ENCODE assay signal across 7 mouse cellular contexts in the genomic region with DNA sequence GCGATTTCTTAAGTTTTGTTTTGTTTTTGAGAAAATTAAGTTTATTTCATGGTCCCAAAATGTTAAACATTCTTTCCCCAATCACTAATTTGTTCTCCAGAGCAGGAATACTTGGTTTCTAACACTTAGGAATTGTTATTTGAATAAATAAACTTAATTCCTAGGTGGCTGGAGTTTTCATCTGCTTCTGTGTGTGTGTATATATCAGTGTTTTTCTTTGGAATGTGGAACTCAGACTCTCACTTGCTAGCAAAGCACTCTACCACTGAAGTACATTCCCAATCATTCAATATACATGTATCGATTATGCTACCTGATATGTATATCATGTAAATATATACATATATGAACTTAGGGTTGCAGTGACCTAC. TPM values are rescaled to one million over a fixed set of nuclear protein-coding genes. Genes with fewer than 3 reads are reported as not detected.
DNase-seq lines count a peak whose midpoint lies in the region; ATAC-seq and TF ChIP-seq lines count a peak whose summit lies in the region.

No protein-coding gene starts in this region.

- H3K4me2 ChIP-seq in embryonic facial prominence, embryonic 15.5 days (replicated peaks) = peak overlapping the region; percentile 52
- peak overlapping the region; percentile 61 for H3K4me2 ChIP-seq in neural tube, embryonic 15.5 days

- no peaks in the 10 kb centered on the region for H3K4me1 ChIP-seq in liver, adult 2 months (ENCODE audit: control insufficient read depth, insufficient read depth, low read length)
- H3K4me1 ChIP-seq in embryonic facial prominence, embryonic 15.5 days = peaks cover 12% of the 10 kb centered on the region
- H3K4me1 ChIP-seq in limb, embryonic 10.5 days = peaks cover 18% of the 10 kb centered on the region
- peaks cover 5% of the 10 kb centered on the region; the same call in 1 of the 2 replicates for H3K4me1 ChIP-seq in neural tube, embryonic 15.5 days

- TF ChIP-seq POLR2A in liver, adult 2 months (IDR thresholded peaks at IDR 0.05; ENCODE audit: extremely low read depth, insufficient read depth, low read length) = no peak

- no peaks in the 10 kb centered on the region for H3K27me3 ChIP-seq in liver, adult 2 months (ENCODE audit: control insufficient read depth, insufficient read depth, low read length)
- H3K27me3 ChIP-seq in embryonic facial prominence, embryonic 15.5 days = no peaks in the 10 kb centered on the region
- no peaks in the 10 kb centered on the region for H3K27me3 ChIP-seq in limb, embryonic 10.5 days (ENCODE audit: low read depth, poor library complexity, severe bottlenecking)
- H3K27me3 ChIP-seq in neural tube, embryonic 15.5 days (replicated peaks) = no peaks in the 10 kb centered on the region

- no peaks in the 10 kb centered on the region for H3K79me2 ChIP-seq in liver, adult 2 months (ENCODE audit: control insufficient read depth, insufficient read depth, low read length)

- peak overlapping the region; percentile 96; the same call in 1 of the 2 replicates for H3K4me3 ChIP-seq in liver, adult 2 months (ENCODE audit: insufficient read depth, low read depth, low read length)
- H3K4me3 ChIP-seq in embryonic facial prominence, embryonic 15.5 days (replicated peaks) = peak overlapping the region; percentile 84
- H3K4me3 ChIP-seq in limb, embryonic 10.5 days = peak overlapping the region; percentile 70
- peak overlapping the region; percentile 82 for H3K4me3 ChIP-seq in neural tube, embryonic 15.5 days (replicated peaks)

- ATAC-seq in embryonic facial prominence, embryonic 15.5 days (ENCODE audit: insufficient number of reproducible peaks, low FRiP score, low TSS enrichment, low read depth) = no peak
- no peak for ATAC-seq in neural tube, embryonic 15.5 days (ENCODE audit: low FRiP score)

- H3K27ac ChIP-seq in liver, adult 2 months (replicated peaks; ENCODE audit: insufficient read depth, low read depth, low read length) = no peak overlapping the region
- peak overlapping the region; percentile 100; the same call in 1 of the 2 replicates for H3K27ac ChIP-seq in embryonic facial prominence, embryonic 15.5 days (replicated peaks)
- peak overlapping the region; percentile 97 for H3K27ac ChIP-seq in limb, embryonic 10.5 days
- no peak overlapping the region for H3K27ac ChIP-seq in neural tube, embryonic 15.5 days (replicated peaks)

- no peaks in the 10 kb centered on the region for H3K9me3 ChIP-seq in embryonic facial prominence, embryonic 15.5 days (replicated peaks)
- H3K9me3 ChIP-seq in limb, embryonic 10.5 days (replicated peaks) = no peaks in the 10 kb centered on the region
- no peaks in the 10 kb centered on the region for H3K9me3 ChIP-seq in neural tube, embryonic 15.5 days (replicated peaks)

- no peak for DNase-seq in liver, adult 2 months (ENCODE audit: extremely low read depth, low read depth, low spot score)
- DNase-seq in liver = no peak
- no peak for DNase-seq in limb, embryonic 10.5 days (ENCODE audit: low spot score)
- no peak for DNase-seq in urinary bladder, postnatal 4 days (ENCODE audit: low spot score in 2 of 2)
- DNase-seq in ovary, postnatal 14 days (ENCODE audit: low spot score) = no peak

- no peaks in the 10 kb centered on the region for H3K36me3 ChIP-seq in liver, adult 2 months (ENCODE audit: control insufficient read depth, insufficient read depth, low read length)
- 0 out of 2 replicates have a peak, but pooled peaks cover 4% of the 10 kb centered on the region for H3K36me3 ChIP-seq in embryonic facial prominence, embryonic 15.5 days
- peaks cover 13% of the 10 kb centered on the region for H3K36me3 ChIP-seq in limb, embryonic 10.5 days
- H3K36me3 ChIP-seq in neural tube, embryonic 15.5 days = no peaks in the 10 kb centered on the region

- TF ChIP-seq CTCF in liver, adult 2 months (IDR thresholded peaks at IDR 0.05; ENCODE audit: low read depth, low read length) = no peak

- no peak overlapping the region for H3K9ac ChIP-seq in liver, adult 2 months (ENCODE audit: low read depth, low read length)
- no peak overlapping the region for H3K9ac ChIP-seq in embryonic facial prominence, embryonic 15.5 days
- H3K9ac ChIP-seq in neural tube, embryonic 15.5 days (replicated peaks) = peak overlapping the region; percentile 92; the same call in 1 of the 2 replicates

- WGBS in liver, adult 2 months = 47% methylated on average over 2 of the region's 2 CpGs
- WGBS in embryonic facial prominence, embryonic 15.5 days = 44% methylated on average over 2 of the region's 2 CpGs
- WGBS in limb, embryonic 10.5 days = 43% methylated on average over 2 of the region's 2 CpGs
- WGBS in neural tube, embryonic 15.5 days = 41% methylated on average over 2 of the region's 2 CpGs

RNA-seq across cellular contexts. Expression of a gene that starts 0.7 kb away (rescaled TPM):
- 4.2 and 6.0 TPM in 2 replicates for total RNA-seq in liver, adult 2 months (2014; rRNA removed)
- 1.7 and 2.2 TPM in 2 replicates for polyA plus RNA-seq in liver, adult 2 months (2012; rRNA removed)
- polyA plus RNA-seq in embryonic facial prominence, embryonic 15.5 days (2015; fragmentation: Nextera tagmentation; extraction: Ambion mirVana) = 19.7 and 20.3 TPM in 2 replicates
- polyA plus RNA-seq in limb, embryonic 10.5 days (2016; fragmentation: Nextera tagmentation; extraction: Ambion mirVana) = 16.5 and 17.8 TPM in 2 replicates
- 15.6 and 15.8 TPM in 2 replicates for polyA plus RNA-seq in neural tube, embryonic 15.5 days (2015; fragmentation: Nextera tagmentation; extraction: Ambion mirVana)

RNA-seq across cellular contexts. Expression of a gene that starts 50.4 kb away (rescaled TPM):
- total RNA-seq in liver, adult 2 months (2014; rRNA removed) = 0.07 and 0.09 TPM in 2 replicates
- 0.02 TPM in 1 of 2 replicates, not detected in the other for polyA plus RNA-seq in liver, adult 2 months (2012; rRNA removed)
- 4.0 and 5.2 TPM in 2 replicates for polyA plus RNA-seq in embryonic facial prominence, embryonic 15.5 days (2015; fragmentation: Nextera tagmentation; extraction: Ambion mirVana)
- polyA plus RNA-seq in limb, embryonic 10.5 days (2016; fragmentation: Nextera tagmentation; extraction: Ambion mirVana) = 7.7 and 9.8 TPM in 2 replicates
- polyA plus RNA-seq in neural tube, embryonic 15.5 days (2015; fragmentation: Nextera tagmentation; extraction: Ambion mirVana) = 0.27 and 1.6 TPM in 2 replicates

Comparison
In these comparisons a context has a peak if more than half of its experiments do, and no peak if none do; other contexts are left out.
1. H3K27ac ChIP-seq: peak in embryonic facial prominence, embryonic 15.5 days (single experiment) and limb, embryonic 10.5 days (single experiment); none in liver, adult 2 months (single experiment) and neural tube, embryonic 15.5 days (single experiment).
2. Peak in every context shown above with its lines, with median percentiles within 50 percentile points of each other: H3K4me3 ChIP-seq.